9 mouse cellular contexts compared by ENCODE assay signal in the genomic region with DNA sequence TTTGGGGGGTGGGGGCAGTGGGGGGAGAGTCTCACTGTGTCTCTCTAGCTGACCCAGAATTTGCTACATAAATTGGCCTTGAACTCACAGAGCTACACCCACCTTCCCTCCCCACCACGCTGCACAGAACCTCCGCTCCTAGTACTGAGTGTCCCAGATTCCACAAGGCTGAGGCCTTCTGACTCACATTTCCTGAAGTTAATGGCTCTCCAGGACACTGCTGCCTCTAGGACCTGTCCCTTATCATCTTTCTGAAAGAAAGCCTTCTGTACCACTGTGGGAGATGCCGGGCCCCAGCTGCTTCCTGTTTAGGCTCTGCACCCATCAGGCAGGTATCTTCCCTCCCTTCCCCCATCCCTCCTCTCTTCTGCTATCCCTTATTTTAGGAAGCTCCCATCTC. TPM values are rescaled to one million over a fixed set of nuclear protein-coding genes. Genes with fewer than 3 reads are reported as not detected.
A peak's percentile ranks its signal among the peaks of the same experiment; 100 is the strongest.
DNase-seq lines count a peak whose midpoint lies in the region; ATAC-seq and TF ChIP-seq lines count a peak whose summit lies in the region.
"Had no signal": no experiment of that assay in that cellular context is flagged by ENCODE, and none has a peak within 500 bp of the region (broad histone marks: within the 10 kb centered on the region; RNA-seq: fewer than 3 reads in every experiment).

No protein-coding gene starts in this region.

- no peaks in the 10 kb centered on the region for H3K9me3 ChIP-seq in forebrain, embryonic 10.5 days
- no peaks in the 10 kb centered on the region for H3K9me3 ChIP-seq in forebrain, embryonic 11.5 days (ENCODE audit: control insufficient read depth, low read length)
- no peaks in the 10 kb centered on the region for H3K9me3 ChIP-seq in ES-Bruce4 (replicated peaks; ENCODE audit: control insufficient read depth, insufficient read depth, low read length, poor library complexity, severe bottlenecking)
- no peaks in the 10 kb centered on the region for H3K9me3 ChIP-seq in heart, postnatal 0 days (replicated peaks; ENCODE audit: control insufficient read depth, low read length)
- H3K9me3 ChIP-seq in midbrain, embryonic 12.5 days: no peaks in the 10 kb centered on the region

- TF ChIP-seq CTCF in ES-Bruce4 (IDR thresholded peaks at IDR 0.05; ENCODE audit: low read depth, low read length): no peak
- no peak for TF ChIP-seq CTCF in heart, postnatal 0 days (IDR thresholded peaks at IDR 0.05; ENCODE audit: low read depth)

- no peaks in the 10 kb centered on the region for H3K27me3 ChIP-seq in forebrain, embryonic 10.5 days (ENCODE audit: poor library complexity, severe bottlenecking)
- no peaks in the 10 kb centered on the region for H3K27me3 ChIP-seq in forebrain, embryonic 11.5 days (ENCODE audit: control insufficient read depth, insufficient read depth, low read length)
- H3K27me3 ChIP-seq in ES-Bruce4 (ENCODE audit: control insufficient read depth, insufficient read depth, low read length, poor library complexity, severe bottlenecking): no peaks in the 10 kb centered on the region
- no peaks in the 10 kb centered on the region for H3K27me3 ChIP-seq in heart, postnatal 0 days (ENCODE audit: control insufficient read depth, insufficient read depth, low read length)
- no peaks in the 10 kb centered on the region for H3K27me3 ChIP-seq in midbrain, embryonic 12.5 days

- peak overlapping the region; percentile 82 for H3K4me3 ChIP-seq in forebrain, embryonic 10.5 days
- no peak overlapping the region for H3K4me3 ChIP-seq in forebrain, embryonic 11.5 days (ENCODE audit: low read depth, low read length)
- peak overlapping the region; percentile 18 for H3K4me3 ChIP-seq in ES-Bruce4 (ENCODE audit: low read depth, low read length)
- no peak overlapping the region for H3K4me3 ChIP-seq in heart, postnatal 0 days (ENCODE audit: low read depth, low read length)
- no peak overlapping the region for H3K4me3 ChIP-seq in midbrain, embryonic 12.5 days

- 52% methylated on average over 3 of the region's 3 CpGs for WGBS in forebrain, embryonic 10.5 days
- WGBS in forebrain, embryonic 11.5 days: 60% methylated on average over 3 of the region's 3 CpGs
- WGBS in heart, postnatal 0 days: 33% methylated on average over 3 of the region's 3 CpGs
- WGBS in midbrain, embryonic 12.5 days: 70% methylated on average over 3 of the region's 3 CpGs

- no peak for TF ChIP-seq EP300 in ES-Bruce4 (IDR thresholded peaks at IDR 0.05; ENCODE audit: insufficient read depth, low read depth, low read length)
- TF ChIP-seq EP300 in heart, postnatal 0 days (IDR thresholded peaks at IDR 0.05; ENCODE audit: low read depth): 0 out of 2 replicates have a peak, but pooled peaks have one; percentile 15

- no peak for DNase-seq in forebrain, embryonic 10.5 days (ENCODE audit: extremely low spot score, low spot score)
- no peak for DNase-seq in forebrain, embryonic 11.5 days (ENCODE audit: low spot score)
- peak; percentile 51 for DNase-seq in heart, postnatal 0 days (ENCODE audit: low spot score)
- no peak for DNase-seq in c-Kit-positive CD71-positive TER-119-positive erythroid progenitor cells, embryonic 14.5 days (ENCODE audit: low spot score)
- DNase-seq in B cell, adult 2 months: no peak
- no peak for DNase-seq in natural killer cell, adult 2 months (ENCODE audit: low spot score in 2 of 2)

- peak overlapping the region; percentile 86 for H3K27ac ChIP-seq in forebrain, embryonic 10.5 days
- H3K27ac ChIP-seq in forebrain, embryonic 11.5 days (ENCODE audit: low read depth, low read length): no peak overlapping the region
- H3K27ac ChIP-seq in ES-Bruce4 (ENCODE audit: insufficient read depth, low read length): peak overlapping the region; percentile 90
- peak overlapping the region; percentile 71 for H3K27ac ChIP-seq in heart, postnatal 0 days (ENCODE audit: low read depth)
- H3K27ac ChIP-seq in midbrain, embryonic 12.5 days (replicated peaks): 0 out of 2 replicates have a peak overlapping the region, but pooled peaks have one; percentile 3

- H3K9ac ChIP-seq in forebrain, embryonic 11.5 days (ENCODE audit: low read length): no peak overlapping the region
- H3K9ac ChIP-seq in ES-Bruce4 (ENCODE audit: low read depth, poor library complexity, severe bottlenecking): peak overlapping the region; percentile 45
- H3K9ac ChIP-seq in heart, postnatal 0 days (replicated peaks; ENCODE audit: low read depth, low read length): no peak overlapping the region
- H3K9ac ChIP-seq in midbrain, embryonic 12.5 days (replicated peaks): no peak overlapping the region

- peaks cover 56% of the 10 kb centered on the region for H3K4me1 ChIP-seq in forebrain, embryonic 10.5 days
- H3K4me1 ChIP-seq in forebrain, embryonic 11.5 days (replicated peaks; ENCODE audit: control insufficient read depth, insufficient read depth, low read length): peaks cover 14% of the 10 kb centered on the region
- H3K4me1 ChIP-seq in ES-Bruce4 (ENCODE audit: control insufficient read depth, insufficient read depth, low read length): peaks cover 4% of the 10 kb centered on the region
- peaks cover 30% of the 10 kb centered on the region for H3K4me1 ChIP-seq in heart, postnatal 0 days (ENCODE audit: control insufficient read depth, insufficient read depth)
- peaks cover 42% of the 10 kb centered on the region for H3K4me1 ChIP-seq in midbrain, embryonic 12.5 days

- no peak for TF ChIP-seq POLR2A in ES-Bruce4 (IDR thresholded peaks at IDR 0.05; ENCODE audit: insufficient read depth, low read length)

- ATAC-seq in forebrain, embryonic 11.5 days (replicated peaks; ENCODE audit: low FRiP score): no peak
- peak; percentile 9; the same call in 1 of the 2 replicates for ATAC-seq in heart, postnatal 0 days (ENCODE audit: insufficient read depth, low read depth)
- no peak for ATAC-seq in midbrain, embryonic 12.5 days (ENCODE audit: low FRiP score, low read depth)

- no peak overlapping the region for H3K4me2 ChIP-seq in forebrain, embryonic 11.5 days (ENCODE audit: low read depth, low read length, severe bottlenecking)
- H3K4me2 ChIP-seq in heart, postnatal 0 days (ENCODE audit: low read depth, low read length): peak overlapping the region; percentile 27; the same call in 1 of the 2 replicates
- no peak overlapping the region for H3K4me2 ChIP-seq in midbrain, embryonic 12.5 days (replicated peaks)

- H3K36me3 ChIP-seq in forebrain, embryonic 10.5 days (replicated peaks): peaks cover 40% of the 10 kb centered on the region
- peaks cover 1% of the 10 kb centered on the region; the same call in 1 of the 2 replicates for H3K36me3 ChIP-seq in forebrain, embryonic 11.5 days (ENCODE audit: control insufficient read depth, insufficient read depth, low read length)
- peaks cover 24% of the 10 kb centered on the region for H3K36me3 ChIP-seq in ES-Bruce4 (ENCODE audit: control insufficient read depth, insufficient read depth, low read length, poor library complexity, severe bottlenecking)
- H3K36me3 ChIP-seq in heart, postnatal 0 days (replicated peaks; ENCODE audit: control insufficient read depth, insufficient read depth, low read length): peaks cover 10% of the 10 kb centered on the region
- H3K36me3 ChIP-seq in midbrain, embryonic 12.5 days: peaks cover 25% of the 10 kb centered on the region

RNA-seq across cellular contexts. Expression of gene Gm49661, which starts 2.6 kb away (rescaled TPM):
- not detected in 2 replicates for polyA plus RNA-seq in forebrain, embryonic 10.5 days (2016; fragmentation: Nextera tagmentation; extraction: Ambion mirVana)
- polyA plus RNA-seq in forebrain, embryonic 11.5 days (2014; fragmentation: Nextera tagmentation; extraction: Ambion mirVana): not detected in 2 replicates
- 4.9 TPM in 1 of 2 replicates, not detected in the other for polyA plus RNA-seq in ES-Bruce4 (2011; ENCODE audit: insufficient read depth, insufficient read length, low read depth, missing spikeins)
- total RNA-seq in heart, postnatal 0 days (2014; rRNA removed; ENCODE audit: low replicate concordance): not detected in 2 replicates
- polyA plus RNA-seq in heart, postnatal 0 days (2015; fragmentation: Nextera tagmentation; extraction: Ambion mirVana): not detected in 2 replicates
- not detected in 2 replicates for polyA plus RNA-seq in midbrain, embryonic 12.5 days (2016; fragmentation: Nextera tagmentation; extraction: Ambion mirVana)

RNA-seq across cellular contexts. Expression of gene Prdx2, which starts 2.8 kb away (rescaled TPM):
- polyA plus RNA-seq in forebrain, embryonic 10.5 days (2016; fragmentation: Nextera tagmentation; extraction: Ambion mirVana): 1,199 and 1,255 TPM in 2 replicates
- polyA plus RNA-seq in forebrain, embryonic 11.5 days (2014; fragmentation: Nextera tagmentation; extraction: Ambion mirVana): 1,226 and 1,312 TPM in 2 replicates
- polyA plus RNA-seq in ES-Bruce4 (2011; ENCODE audit: insufficient read depth, insufficient read length, low read depth, missing spikeins): 226 and 237 TPM in 2 replicates
- total RNA-seq in heart, postnatal 0 days (2014; rRNA removed; ENCODE audit: low replicate concordance): 647 and 809 TPM in 2 replicates
- polyA plus RNA-seq in heart, postnatal 0 days (2015; fragmentation: Nextera tagmentation; extraction: Ambion mirVana): 758 and 782 TPM in 2 replicates
- 1,292 and 1,309 TPM in 2 replicates for polyA plus RNA-seq in midbrain, embryonic 12.5 days (2016; fragmentation: Nextera tagmentation; extraction: Ambion mirVana)

RNA-seq across cellular contexts. Expression of gene Rnaseh2a, which starts 3.0 kb away (rescaled TPM):
- 163 and 173 TPM in 2 replicates for polyA plus RNA-seq in forebrain, embryonic 10.5 days (2016; fragmentation: Nextera tagmentation; extraction: Ambion mirVana)
- polyA plus RNA-seq in forebrain, embryonic 11.5 days (2014; fragmentation: Nextera tagmentation; extraction: Ambion mirVana): 128 and 147 TPM in 2 replicates
- 79.2 and 88.1 TPM in 2 replicates for polyA plus RNA-seq in ES-Bruce4 (2011; ENCODE audit: insufficient read depth, insufficient read length, low read depth, missing spikeins)
- total RNA-seq in heart, postnatal 0 days (2014; rRNA removed; ENCODE audit: low replicate concordance): 57.9 and 76.4 TPM in 2 replicates
- polyA plus RNA-seq in heart, postnatal 0 days (2015; fragmentation: Nextera tagmentation; extraction: Ambion mirVana): 52.6 and 57.3 TPM in 2 replicates
- 91.9 and 98.7 TPM in 2 replicates for polyA plus RNA-seq in midbrain, embryonic 12.5 days (2016; fragmentation: Nextera tagmentation; extraction: Ambion mirVana)

RNA-seq across cellular contexts. Expression of gene Junb, which starts 11.9 kb away (rescaled TPM):
- polyA plus RNA-seq in forebrain, embryonic 10.5 days (2016; fragmentation: Nextera tagmentation; extraction: Ambion mirVana): 3.8 and 4.0 TPM in 2 replicates
- polyA plus RNA-seq in forebrain, embryonic 11.5 days (2014; fragmentation: Nextera tagmentation; extraction: Ambion mirVana): 5.2 and 5.8 TPM in 2 replicates
- polyA plus RNA-seq in ES-Bruce4 (2011; ENCODE audit: insufficient read depth, insufficient read length, low read depth, missing spikeins): 19.0 and 20.4 TPM in 2 replicates
- 28.9 and 39.6 TPM in 2 replicates for total RNA-seq in heart, postnatal 0 days (2014; rRNA removed; ENCODE audit: low replicate concordance)
- 10.3 and 13.0 TPM in 2 replicates for polyA plus RNA-seq in heart, postnatal 0 days (2015; fragmentation: Nextera tagmentation; extraction: Ambion mirVana)
- 6.0 and 6.5 TPM in 2 replicates for polyA plus RNA-seq in midbrain, embryonic 12.5 days (2016; fragmentation: Nextera tagmentation; extraction: Ambion mirVana)

RNA-seq across cellular contexts. Expression of gene Rtbdn, which starts 19.8 kb away (rescaled TPM):
- polyA plus RNA-seq in forebrain, embryonic 10.5 days (2016; fragmentation: Nextera tagmentation; extraction: Ambion mirVana): 1.3 and 1.8 TPM in 2 replicates
- 0.19 and 0.36 TPM in 2 replicates for polyA plus RNA-seq in forebrain, embryonic 11.5 days (2014; fragmentation: Nextera tagmentation; extraction: Ambion mirVana)
- polyA plus RNA-seq in ES-Bruce4 (2011; ENCODE audit: insufficient read depth, insufficient read length, low read depth, missing spikeins): 0.38 TPM in 1 of 2 replicates, not detected in the other
- total RNA-seq in heart, postnatal 0 days (2014; rRNA removed; ENCODE audit: low replicate concordance): not detected in 2 replicates
- 0.10 TPM in 1 of 2 replicates, not detected in the other for polyA plus RNA-seq in heart, postnatal 0 days (2015; fragmentation: Nextera tagmentation; extraction: Ambion mirVana)
- polyA plus RNA-seq in midbrain, embryonic 12.5 days (2016; fragmentation: Nextera tagmentation; extraction: Ambion mirVana): 1.3 and 1.7 TPM in 2 replicates
- total RNA-seq: heart, adult 18-20 months had no signal

Comparison
In these comparisons a context has a peak if more than half of its experiments do, and no peak if none do; other contexts are left out.
1. H3K4me3 ChIP-seq: peak in forebrain, embryonic 10.5 days (single experiment) and ES-Bruce4 (single experiment); none in forebrain, embryonic 11.5 days (single experiment), heart, postnatal 0 days (single experiment) and midbrain, embryonic 12.5 days (single experiment).